Mouse (Mus musculus) thymus, postnatal 4 days (tissue): ENCODE measurements around the gene Gpkow.
"Not testable (repeated sequence)": the region's sequence is repeated elsewhere in the genome, so short reads cannot be mapped to it uniquely, and the experiment has no call there.

ENCODE experiments used
- DNase-seq: peaks from one replicate; pipeline ENCODE4 v3.0.0; 2021

The Gpkow gene

DNA sequence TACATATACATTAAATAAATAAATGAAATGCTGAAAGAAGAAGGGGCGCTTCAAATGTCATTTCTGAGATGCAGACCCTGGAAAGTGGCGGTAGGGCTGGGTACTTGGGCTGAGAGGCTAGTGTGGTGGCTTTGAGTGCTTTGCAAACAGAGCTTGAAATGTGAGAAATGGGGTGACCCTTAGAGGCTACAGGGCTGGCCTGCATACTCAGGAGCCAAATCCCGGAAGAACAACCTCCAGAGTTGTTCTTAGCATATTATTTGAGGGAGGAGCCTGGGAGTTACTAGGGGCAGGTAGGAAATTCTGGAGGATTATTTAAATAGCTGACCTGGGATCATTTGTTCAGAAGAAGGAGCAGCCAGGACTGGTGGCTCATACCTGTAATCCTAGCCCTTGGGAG lies 6.4 kb upstream of the Gpkow start:
- no peak for DNase-seq

DNA sequence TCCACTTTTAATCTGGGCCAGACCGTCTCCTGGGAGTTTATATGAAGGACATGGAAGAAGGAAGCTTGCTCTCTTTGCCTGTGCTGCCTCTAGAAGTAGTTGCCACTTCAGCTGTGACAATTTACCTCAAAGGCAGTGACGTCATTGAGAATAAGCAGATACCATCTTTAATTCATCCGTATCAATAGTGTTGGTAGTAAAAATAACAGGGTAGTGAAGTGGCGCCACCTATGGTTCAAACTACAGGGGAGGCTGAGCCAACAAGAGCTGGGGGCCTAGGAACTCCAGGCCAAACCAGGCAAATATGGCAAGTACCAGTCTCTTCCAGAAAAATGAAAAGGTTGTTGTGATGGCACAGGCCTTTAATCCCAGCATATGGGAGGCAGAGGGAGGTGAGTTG lies 4.1 kb upstream of the Gpkow start:
- peak; percentile 60 for DNase-seq

DNA sequence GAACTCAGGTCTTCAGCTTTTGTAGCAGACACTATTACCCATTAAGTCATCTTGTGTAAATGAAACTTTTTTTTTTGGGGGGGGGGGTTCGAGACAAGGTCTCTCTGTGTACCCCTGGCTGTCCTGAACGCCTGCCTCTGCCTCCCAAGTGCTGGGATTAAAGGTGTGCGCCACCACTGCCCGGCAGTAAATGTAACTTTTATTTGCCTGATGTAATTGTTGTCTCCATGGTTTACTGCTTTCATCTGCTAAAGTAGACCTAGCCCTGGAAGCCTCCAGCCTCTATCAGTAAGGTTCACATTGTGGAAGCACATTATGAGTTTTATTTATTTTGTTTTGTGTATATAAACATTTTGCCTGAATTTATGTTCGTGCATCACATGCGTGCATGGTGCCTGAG lies 411 bp upstream of the Gpkow start:
- no peak for DNase-seq

DNA sequence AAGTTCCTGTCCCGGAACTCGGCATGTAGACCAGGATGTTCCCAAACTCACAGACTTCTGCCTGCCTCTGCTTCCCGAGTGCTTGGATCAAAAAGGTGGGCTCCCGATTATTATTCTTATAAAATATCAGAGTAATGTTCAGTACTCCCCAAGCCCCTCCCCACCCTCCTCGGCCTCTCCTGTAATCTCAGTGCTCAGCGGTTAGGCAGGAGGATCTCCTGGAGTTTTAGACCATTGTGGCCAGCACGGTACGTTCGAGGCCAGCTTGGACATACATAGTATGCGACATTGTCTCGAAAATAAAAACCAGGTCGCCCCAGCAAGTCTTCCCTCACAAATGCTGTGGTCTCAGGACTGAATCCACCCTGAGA lies 16.8 kb downstream of the Gpkow start:
- DNase-seq = not testable (repeated sequence)

DNA sequence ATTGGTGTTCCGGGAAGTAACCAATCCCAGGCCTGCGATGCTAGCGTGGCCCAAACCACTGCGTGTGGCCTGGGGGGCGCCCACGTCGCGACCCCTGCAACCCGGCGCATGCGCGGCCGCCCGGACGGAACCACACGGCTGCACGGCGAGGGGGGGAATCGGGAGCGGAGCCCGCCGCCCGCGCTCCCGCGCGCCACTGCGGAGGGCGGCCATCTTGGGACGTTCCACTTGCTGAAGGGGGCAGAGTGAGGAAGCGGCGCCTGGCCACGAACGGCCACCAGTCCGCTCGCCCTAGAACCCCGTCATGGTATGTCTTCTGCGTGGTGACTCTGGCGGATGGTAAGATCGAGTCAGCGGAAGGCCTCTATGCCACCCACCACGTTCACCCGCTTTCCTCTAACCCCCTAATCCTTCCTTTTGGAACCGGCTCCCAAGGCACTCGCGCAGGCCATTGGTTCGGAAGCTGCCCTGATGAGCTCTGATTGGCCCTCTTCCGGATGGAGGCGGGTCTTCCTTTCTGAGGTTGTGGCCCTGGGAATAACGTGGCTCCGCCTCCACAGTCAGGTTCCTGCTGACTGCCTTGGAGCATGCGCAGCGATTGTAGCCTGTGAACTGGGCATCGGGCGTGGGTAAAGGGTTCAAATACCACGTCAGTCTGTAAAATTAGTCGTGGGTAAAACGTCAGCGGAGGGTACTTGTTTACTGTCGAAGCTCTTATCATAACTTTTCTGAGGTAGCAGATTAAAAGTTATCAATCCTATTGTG lies 17.4 kb downstream of the Gpkow start, which contains the start of gene Wdr45:
TSS of gene Wdr45 (plus strand) at position 199 of the 765 bp plus-strand sequence.
- peak; percentile 90 for DNase-seq

DNA sequence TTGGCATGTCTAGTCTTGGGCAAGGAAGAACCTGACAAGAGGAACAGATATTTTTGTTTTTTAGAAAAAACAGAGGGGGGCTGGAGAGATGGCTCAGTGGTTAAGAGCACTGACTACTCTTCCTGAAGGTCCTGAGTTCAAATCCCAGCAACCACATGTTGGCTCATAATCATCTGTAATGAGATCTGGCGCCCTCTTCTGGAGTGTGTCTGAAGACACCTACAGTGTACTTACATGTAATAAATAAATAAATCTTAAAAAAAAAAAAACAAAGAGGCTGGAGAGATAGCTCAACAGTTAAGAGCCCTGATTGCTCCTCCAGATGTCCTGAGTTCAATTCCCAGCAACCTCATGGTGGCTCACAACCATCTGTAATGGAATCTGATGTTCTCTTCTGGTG lies 19.1 kb downstream of the Gpkow start:
- peak; percentile 43 for DNase-seq

DNA sequence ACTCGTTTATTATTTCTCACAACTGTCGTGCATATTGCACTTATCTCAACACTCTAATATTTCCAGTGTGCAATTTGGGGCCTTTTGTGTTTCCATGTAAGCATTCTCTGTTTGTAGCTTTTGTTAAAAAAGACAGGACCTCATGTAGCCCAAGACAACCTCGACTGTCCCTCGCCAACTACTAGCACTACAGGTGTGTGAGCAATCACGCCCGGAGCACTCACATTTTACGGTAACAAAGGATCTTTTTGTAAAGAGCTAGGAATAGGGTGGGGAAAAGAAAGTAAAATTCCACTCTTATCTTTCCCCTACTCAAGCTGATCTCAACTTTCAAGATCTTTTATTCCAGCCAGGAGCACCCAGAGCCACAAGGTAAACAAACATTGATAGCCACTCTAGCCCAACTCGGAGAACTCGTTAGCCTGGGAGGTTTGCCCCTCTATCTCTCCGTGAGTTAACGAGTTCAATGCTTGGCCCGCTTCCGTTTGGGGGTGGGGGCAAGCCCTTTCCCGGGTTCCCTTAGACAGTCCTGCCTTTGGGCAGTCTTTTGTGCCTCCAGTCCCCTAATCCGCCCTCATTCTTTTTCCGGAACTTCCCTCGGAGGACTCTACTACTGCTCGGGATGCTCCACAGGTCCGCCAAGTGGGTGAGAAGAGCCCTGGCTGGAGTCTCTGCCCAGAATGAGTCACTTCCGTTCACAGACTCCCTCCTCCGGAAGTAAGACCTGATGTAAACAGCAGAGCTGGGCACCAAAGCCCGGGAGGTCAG lies 24.8 kb downstream of the Gpkow start, which contains the start of gene Gm45208:
TSS of gene Gm45208 (plus strand) at position 732 of the 768 bp plus-strand sequence.
- DNase-seq = peak; percentile 63

DNA sequence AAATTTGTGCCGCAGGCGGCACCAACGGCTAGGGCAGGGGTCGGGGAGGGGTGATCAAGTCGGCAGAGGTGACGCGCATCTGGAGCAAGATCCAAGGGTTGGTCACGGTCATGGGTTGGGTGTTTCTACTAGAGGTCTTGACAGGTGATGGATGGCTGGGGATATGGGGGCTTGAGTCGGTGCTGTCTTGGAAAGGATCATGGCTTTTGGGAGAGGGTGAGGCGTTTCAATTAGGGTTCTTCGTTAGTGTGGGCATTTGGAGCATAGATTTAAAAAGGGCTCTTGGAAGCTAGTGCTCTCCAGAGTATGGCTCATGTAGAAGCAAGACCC lies 25.3 kb downstream of the Gpkow start:
- no peak for DNase-seq

DNA sequence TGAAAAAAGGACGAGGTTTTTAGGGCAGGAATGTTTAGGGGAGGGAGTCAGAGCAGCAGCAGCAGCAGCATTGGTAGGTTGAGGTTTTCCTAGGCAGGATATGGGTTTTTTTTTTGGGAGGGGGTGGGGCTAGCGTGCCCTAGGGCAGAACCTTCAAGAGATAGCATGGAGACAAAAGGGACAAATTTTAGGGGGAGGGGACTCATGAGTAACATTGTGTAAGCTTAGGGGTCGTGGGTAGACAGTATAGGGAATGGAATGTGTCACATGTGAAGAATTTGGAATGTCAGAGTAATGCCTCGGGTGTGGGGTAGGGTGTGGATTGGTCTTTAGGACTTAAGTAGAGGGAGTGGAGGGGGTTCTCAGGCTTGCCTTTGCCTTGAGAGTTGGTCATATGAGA lies 25.8 kb downstream of the Gpkow start:
- DNase-seq = no peak

DNA sequence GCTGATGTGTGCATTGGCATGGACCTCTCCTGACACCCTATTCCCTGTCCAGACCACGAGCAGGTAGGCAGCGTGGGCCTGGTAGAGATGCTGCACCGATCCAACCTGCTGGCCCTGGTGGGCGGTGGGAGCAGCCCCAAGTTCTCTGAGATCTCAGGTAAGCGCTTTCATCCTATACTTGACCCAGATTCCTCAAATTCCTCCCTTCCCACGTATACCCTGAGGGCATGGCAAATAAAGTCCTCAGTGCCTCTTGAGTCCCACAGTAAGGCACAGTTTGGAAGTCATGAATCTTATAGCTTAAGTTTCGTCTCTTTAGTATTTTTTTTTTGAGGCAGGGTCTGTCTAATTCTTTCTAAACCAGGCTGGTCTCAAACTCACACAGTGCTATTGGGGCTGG lies 27.2 kb downstream of the Gpkow start:
- DNase-seq = no peak

DNA sequence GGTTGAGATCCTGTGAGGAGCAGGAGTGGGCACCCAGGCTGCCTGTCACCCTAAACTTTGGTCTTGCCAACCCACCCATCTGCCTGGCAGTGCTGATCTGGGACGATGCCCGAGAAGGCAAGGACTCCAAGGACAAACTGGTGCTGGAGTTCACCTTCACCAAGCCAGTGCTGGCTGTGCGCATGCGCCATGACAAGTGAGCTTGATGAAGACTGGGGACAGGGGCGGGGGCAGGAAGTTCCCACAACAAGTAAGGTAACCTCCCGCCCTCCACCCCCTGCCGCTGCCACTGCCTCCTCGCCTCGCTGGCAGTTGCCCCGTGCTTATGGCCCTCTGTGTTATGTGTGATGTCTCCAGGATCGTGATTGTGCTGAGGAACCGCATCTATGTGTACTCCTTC lies 28.9 kb downstream of the Gpkow start:
- DNase-seq = no peak

DNA sequence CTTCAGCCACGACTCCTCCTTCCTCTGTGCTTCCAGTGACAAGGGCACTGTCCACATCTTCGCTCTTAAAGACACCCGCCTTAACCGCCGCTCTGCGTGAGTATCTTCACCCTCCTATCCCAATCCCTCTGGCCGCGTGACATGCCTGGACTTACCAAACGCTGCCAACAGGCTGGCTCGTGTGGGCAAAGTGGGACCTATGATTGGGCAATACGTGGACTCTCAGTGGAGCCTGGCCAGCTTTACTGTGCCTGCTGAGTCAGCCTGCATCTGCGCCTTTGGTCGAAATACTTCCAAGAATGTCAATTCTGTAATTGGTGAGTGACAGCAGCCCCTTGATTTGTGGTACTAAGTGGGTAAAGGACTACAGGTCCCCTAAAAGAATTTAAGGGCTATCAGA lies 30.2 kb downstream of the Gpkow start:
- no peak for DNase-seq

DNA sequence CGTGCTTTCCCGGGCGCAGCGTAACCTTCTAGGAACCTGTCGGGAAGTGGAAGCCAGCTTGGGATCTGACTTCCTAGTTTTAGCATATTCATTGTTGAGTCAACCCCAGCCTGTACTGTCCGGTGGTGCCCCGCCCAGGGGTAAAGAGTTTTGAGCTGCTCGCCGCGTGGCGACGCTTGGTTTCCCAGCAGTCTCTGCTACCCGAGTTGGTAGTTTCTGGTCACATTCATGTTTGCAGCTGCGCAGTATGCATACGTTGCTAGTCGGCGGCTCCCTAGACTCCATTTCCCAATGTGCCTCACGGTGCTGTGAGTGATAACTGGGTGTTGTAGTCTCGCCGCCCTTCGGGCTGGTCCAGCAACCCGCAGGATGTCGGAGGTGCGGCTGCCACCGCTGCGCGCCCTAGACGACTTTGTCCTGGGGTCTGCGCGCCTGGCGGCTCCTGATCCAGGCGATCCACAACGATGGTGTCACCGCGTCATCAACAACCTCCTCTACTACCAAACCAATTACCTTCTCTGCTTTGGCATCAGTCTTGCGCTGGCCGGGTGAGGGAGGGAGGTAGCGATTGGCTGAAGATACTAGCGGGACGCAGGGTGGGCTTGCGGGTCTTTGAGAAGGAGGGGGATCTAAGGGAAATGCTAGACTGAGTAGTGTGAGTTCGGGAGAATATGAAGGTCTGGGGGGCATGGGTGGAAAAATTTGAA lies 31.4 kb downstream of the Gpkow start, which contains the start of gene Praf2:
TSS of gene Praf2 (plus strand) at position 225 of the 707 bp plus-strand sequence.
- peak; percentile 73 for DNase-seq

DNA sequence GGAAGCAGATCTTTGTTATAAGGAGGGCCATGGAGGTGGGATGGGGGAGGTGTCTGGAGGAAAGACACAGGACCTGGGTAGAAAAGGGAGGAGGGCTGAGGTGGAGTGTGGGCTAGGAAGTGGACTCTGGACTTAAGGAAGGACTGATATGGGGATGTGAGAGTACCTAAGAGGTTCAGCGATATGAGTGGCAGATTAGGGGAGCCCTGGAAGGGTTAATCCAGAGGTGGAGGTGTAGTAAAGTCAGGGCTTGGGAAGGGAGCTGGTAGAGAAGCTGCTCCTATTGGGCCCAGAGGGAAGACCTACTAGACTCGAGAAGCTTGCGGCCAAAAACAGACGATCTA lies 32.0 kb downstream of the Gpkow start:
- DNase-seq = no peak

DNA sequence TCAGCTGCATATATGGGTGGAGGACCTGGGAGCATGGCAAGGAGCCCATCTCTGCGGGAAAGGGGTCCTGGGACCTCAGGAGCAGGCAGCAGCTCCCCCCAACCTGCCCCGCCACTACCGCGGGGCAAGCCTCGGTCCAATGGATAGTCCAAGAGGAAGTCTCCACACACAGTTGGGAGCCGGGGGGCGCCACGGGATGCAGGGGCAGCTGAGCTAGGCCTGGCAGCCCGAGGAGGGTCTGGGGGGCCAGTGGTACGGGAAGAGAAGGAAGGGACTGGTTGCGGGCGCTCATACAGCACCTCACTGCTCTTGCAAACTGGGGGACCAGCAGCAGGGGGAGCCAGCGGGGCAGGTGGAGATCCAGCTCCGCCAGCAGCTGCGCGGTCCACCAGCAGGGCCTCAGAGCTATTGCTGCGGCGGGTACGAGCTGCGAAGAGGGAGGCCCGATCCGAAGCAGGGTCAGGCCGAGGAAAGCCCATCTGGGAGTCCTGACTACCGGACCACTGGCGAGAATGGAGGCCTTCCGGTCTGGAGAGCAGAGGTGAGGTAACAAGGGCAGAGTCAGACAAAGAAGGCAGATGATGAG lies 36.7 kb downstream of the Gpkow start:
- DNase-seq = peak; percentile 94

DNA sequence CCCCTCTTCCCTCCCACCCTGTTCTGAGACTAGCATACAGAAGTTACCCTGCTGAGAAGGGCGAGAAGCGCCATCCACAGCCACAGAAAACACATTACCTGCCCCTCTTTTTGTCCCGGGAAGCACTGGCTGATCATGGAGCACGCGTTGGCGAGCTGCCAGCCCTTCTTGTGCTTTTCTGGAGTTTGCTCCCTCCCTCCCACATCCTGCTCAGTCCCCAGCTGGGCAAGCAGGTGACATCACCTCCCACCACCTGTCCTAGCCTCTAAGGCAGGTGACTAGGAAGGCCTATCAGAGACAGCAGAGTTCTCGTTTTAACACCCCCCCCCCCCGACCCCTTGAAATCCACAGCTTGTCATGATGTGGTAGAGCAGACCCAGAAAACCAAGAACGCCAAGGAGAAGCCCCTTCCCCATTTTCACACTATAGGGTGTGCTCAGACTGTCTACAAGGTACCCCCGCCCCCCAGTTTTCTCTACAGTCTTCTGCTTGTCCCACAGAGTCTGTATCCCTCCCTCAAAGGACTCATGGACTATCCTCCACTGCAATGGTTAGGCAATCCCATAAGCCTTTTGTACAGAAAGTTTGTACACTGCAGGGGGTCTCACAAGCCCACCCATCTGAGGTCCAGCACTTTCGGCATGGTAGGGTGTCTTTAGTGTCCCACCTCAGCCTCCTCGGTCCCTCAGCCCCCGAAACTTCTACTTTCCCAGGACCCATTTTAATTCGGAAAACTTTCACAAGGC lies 42.6 kb downstream of the Gpkow start:
- no peak for DNase-seq

DNA sequence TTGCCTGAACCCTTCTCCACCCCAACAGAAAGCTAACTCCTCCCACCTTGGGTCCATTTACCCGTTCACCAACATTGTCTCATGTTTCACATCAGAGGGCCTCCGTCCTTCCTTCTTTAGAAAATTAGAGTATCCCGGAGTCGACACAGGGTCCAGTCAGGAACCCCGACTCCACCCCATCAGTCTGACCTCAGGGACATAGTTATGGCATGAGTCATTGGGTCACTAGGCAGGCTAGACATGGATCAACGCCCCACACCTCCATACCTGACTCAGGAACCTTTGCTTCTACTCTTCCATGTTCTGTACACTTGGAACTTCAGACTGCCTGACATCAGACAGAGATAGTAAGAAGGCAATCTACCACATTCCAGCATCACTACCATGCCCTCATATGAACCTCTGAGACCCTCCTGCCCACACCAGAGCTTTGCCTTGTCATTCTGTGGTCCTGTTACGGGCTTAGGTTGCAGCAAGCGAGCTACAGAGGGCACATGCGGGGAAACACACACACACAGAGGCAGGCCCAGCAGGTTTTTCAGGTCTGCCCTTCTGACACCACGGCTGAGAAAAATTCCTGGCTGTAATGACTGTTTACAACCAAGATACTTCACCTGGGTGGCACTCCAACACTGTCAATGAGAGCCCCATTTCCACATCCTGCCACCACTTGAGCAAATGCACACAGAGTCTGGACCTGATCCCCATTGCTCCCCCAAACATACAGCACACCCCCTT lies 43.3 kb downstream of the Gpkow start:
- DNase-seq = no peak

DNA sequence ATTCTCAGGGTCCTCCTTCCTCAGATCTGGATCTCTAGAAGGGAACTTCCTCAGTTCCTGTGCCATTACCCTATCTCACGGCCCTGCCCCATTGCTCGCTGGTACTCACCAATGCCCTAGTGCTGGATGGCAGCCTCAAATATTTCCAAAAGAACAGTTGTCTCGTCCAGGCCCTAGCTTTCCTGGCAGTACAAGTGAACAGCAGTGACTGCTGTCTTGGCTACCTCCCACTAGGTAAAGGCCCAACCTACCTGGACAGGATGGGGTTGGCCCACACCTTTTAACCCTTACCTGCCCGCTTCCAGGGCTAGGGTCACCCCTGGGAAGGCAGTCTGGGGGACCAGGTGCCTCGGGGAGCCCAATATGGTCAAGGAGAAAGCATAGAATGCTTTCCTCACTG lies 44.2 kb downstream of the Gpkow start:
- DNase-seq = no peak

DNA sequence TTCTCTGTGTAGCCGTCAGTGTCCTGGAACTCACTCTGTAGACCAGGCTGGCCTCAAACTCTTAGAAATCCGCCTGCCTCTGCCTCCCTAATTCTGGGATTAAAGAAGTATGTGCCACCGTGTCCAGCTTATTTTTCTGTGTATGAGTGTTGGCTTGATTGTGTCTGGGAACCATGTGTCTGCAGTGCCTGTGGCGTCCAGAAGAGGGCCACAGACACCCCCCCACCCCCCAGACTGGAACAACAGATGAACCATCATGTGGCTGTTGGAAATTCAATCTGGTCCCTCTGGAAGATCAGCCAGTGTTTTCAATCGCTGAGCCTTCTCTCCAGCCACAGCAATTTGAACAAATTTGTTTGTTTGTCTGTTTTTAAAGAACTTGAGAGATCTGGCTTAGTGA lies 46.5 kb downstream of the Gpkow start:
- DNase-seq = no peak

DNA sequence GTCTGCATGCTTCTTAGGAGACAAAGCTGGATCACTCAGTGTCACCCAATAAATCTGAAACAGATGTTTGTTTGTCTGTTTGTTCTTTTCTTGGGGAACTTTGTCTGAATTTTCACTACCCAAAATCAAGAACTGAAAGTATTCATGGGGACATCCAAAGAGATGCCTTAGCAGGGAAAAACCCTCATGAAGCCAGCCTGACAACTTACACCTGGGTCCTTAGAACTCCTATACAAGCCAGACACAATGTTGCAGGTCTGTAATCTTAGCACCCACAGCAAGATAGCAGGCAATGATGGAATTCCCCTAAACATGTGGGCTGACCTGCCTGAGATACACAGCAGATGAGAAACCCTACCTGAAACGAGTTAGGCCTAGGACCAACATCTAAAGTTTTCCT lies 48.0 kb downstream of the Gpkow start:
- no peak for DNase-seq

DNA sequence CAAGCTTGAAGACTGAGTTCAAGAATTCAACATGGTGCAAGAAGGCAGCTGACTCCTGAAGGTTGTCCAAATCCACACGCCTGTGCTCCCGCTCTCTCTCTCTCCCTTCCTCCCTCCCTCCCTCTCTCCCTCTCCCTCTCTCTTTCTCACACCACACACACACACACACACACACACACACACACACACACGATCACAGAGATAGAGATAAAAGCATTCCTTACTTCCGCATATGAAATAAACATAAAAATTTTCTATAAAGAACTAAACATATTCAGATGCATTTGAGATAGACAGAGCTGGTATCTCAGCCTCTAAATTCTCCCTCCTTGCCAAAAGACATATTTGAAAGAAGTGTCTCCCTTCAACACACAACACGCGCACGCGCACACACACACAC lies 48.5 kb downstream of the Gpkow start:
- no peak for DNase-seq
